Mouse (Mus musculus): Measurements from ENCODE around the gene Fkbp3.

The Fkbp3 gene

DNA sequence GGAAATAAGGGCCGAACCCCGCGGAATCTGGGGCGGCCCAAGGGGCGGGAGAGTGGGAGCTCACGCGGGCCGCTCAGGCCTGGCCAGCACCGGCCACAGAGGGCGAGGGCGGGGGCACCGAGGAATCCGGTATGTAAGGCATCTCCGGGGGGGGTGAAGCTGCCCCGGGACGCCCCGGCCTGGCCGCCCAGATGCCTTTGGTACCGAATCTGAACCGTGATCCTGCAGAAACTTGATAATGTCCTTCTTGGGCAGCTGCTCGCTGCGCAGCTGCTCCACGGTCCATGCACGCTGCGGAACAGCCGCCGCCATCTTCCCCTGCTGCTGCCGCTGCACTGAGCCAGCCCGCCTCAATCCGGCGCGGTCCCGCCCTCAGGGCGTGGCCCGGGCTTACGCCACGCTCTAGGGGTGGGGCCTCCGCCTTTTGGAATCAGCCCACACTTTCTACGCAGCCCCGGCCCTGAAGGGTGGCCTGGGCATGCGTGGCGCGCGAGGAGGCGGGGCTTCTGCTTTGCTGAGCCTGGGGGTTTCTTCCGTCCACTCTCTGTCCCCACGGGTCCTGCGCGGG, at the start of gene Fkbp3:
TSS of gene Fkbp3 (minus strand) at position 397 of the 568 bp plus-strand sequence.
- WGBS: under 1% methylated on average over 49 of the region's 49 CpGs

DNA sequence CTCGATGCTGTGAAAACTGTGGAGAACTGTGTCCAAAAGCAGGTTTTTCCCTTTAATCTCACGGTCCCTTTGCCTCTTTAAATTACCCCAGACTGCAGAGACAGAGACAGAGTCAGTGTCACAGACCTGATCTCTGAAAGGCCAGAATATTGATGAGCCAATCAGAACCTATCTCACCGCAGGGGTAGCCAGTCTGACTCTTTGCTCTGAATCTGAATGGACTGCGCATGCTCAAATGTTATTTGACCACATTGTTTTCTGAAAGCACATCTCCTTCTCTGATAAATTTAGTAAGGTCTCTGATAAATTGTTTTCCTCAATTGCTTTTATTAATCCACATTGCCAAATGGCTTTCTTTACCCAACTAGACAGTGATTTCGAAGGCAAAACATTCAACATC, 45.6 kb upstream of the Fkbp3 start:
- 90% methylated on average over 5 of the region's 5 CpGs for WGBS

DNA sequence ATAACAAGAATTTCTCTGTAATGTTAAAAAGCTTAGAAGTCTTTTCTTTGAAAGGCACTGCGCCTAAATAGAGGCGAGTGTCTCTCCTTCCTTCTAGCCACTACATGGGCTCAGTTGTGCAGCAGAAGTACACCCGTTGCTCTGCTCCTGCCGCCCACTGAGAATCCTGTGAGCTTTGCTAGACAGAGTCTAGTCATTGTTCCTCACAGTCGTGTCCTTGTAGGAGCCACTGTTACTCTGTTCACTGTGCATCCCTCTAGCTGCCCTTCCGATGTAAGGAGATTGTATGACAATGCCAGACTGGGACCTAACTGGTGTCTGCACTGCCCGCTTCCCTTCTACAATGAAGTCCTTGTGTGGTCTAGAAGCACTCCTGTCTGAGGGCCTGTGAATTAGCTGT, 45.2 kb upstream of the Fkbp3 start:
- 64% methylated on average over 7 of the region's 7 CpGs for WGBS

DNA sequence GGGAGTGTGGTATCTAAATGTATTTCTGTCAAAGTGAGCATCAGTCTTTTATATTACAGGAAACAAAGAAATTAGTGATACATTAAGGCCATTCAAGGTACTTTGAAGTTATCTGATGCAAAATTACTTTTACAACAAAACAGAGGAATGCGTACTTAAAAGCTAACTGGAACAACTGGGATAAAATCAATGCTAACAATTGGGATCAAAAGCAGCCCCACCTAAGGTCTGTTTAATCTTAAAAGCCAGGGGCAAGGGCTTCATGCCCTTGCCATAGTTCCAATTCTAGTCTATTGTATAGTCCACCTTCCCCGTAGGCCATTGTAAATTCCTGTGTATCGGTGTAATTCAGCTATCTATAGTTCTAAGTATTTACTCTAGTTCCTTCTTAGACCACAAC, 41.2 kb upstream of the Fkbp3 start:
- 90% methylated on average over 3 of the region's 3 CpGs for WGBS

DNA sequence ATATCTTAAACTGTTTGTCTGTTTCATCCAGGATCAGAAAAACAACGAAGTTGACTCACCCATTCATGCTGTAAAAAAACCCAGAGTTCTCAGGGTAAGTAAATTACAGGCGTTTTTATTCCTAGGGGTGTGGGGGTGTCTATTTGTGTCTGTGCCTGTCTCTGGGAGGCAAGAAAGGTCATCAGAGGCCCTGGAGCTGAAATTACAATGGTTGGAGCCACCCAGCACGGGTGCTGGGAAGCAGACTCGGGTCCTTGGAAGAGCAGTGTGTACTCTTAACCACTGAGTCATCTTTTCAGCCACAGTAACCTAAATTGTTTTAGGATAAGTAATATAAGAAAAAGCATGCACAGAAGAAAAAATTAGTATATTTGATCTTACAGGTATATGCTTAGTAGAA, 40.1 kb upstream of the Fkbp3 start:
- 74% methylated on average over 4 of the region's 4 CpGs for WGBS

DNA sequence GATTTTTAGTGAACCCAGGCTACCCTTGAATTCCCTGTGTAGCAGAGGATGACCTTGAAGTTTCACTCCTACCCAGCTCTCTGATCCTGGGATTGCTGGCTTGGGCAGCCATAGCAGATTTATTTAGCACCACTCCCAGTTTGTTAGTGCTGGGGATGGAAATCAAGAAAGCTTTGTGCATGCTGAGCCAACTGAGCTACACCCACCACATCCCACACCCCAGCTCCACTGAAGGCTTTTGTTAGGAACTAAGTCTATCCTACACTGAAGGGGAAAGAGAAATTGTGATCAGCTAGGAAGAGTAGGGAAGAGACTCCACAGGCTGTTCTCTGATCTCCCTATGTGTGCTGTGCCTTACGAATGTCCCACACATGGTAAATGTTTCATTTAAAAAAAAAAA, 39.0 kb upstream of the Fkbp3 start:
- WGBS: 59% methylated on average over 1 of the region's 1 CpGs

DNA sequence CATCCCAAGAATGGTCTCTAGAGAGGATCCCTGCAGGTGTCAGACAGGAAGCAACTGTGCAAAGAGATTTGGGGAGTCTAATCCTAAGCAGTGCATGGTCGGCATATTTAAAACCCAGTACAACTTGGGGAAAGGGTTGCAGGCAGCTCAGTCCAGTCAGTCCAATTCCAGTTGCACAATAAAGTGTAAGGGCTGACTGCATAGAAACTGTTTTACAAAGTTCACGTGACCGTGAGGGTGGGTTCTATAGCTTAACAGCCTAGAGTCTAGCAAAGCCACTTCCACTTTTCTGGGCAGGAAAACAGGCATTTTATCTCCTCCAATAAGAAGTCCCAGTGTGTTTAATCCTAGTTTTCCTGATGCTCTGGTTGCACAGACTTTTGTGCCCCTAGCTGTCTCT, 37.7 kb upstream of the Fkbp3 start:
- WGBS: 91% methylated on average over 3 of the region's 3 CpGs

DNA sequence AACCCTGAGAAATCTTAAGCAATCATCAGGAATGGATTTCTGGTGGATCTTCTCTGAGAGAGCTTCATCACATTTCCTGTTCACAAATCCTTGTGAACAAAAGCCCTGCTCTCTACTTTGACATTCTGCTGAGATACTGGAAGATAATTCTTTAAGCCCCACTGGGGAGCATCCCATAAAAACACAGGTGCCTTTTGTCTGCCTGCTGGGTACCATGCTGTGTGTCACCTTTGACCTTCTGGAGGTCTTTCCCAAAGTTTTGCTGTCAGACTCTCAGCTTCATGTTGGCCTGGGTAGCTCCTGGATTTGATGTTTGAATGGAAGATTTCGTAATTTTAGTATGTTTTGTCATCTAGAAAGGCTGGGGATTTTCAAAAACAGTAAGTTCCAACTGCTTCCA, 34.9 kb upstream of the Fkbp3 start:
- WGBS: 90% methylated on average over 1 of the region's 1 CpGs

DNA sequence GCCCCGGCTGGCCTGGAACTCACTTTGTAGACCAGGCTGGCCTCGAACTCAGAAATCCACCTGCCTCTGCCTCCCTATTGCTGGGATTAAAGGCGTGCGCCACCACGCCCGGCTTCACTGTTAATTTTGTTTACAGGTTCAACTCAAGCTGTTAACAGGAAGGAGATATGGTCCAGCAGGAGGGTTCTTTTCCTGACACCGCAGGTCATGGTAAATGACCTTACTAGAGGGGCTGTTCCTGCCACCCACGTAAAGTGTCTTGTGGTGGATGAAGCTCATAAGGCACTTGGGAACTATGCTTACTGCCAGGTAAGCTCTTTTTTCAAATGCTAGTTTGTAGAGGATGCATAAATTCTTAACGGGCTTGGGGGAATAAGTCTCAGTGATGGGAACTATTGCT, 3.1 kb upstream of the Fkbp3 start:
- 85% methylated on average over 9 of the region's 9 CpGs for WGBS

DNA sequence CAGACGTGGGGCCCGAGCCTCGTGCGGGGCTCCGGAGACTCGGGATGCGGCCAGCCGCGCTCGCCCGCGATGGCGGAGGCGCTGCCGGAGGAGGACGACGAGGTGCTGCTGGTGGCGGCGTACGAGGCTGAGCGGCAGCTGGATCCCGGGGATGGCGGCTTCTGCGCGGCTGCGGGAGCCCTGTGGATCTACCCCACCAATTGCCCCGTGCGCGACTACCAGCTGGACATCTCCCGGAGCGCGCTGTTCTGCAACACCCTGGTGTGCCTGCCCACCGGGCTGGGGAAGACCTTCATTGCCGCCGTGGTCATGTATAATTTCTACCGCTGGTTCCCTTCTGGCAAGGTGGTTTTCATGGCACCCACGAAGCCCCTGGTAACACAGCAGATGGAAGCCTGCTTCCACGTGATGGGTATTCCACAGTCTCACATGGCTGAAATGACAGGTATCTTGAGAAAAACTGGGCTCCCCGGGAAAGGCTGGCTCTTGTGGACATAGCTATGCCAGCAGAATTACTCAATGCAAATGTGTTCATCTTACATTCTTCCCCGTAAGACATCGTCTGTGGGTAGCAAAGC, 2.0 kb upstream of the Fkbp3 start:
- under 1% methylated on average over 41 of the region's 41 CpGs for WGBS

DNA sequence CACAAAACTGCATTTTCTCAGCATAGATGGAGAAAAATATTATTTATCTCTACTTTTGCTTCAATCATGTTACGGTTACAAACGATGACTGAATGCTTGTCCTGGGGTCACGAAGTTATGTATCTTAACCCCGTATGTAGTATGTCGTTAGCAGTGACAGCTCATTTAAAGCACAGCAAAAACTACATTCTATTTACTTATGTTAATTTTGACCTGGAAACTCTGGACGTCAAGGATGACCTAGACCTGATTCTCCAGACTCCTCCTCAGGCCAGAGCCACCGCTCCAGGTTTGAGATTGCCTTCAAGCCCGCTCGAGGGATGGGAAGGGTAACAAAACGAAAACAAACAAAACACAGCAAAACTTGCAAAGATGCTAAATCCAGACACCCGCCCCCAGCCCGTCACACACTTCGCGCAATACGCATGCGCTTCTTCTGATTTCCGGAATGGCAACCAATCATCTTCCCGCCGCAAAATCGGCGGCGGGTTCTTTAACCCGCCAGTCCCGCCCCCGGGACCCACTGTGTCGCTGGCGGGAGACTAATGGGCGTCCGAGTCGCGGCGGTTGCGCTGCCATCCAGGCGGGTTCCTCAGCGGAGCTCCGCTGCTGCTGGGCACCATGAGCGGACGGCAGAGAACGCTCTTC, 1.4 kb upstream of the Fkbp3 start, which contains the start of gene Fancm:
TSS of gene Fancm (plus strand) at position 519 of the 648 bp plus-strand sequence.
- WGBS: 1% methylated on average over 39 of the region's 39 CpGs

DNA sequence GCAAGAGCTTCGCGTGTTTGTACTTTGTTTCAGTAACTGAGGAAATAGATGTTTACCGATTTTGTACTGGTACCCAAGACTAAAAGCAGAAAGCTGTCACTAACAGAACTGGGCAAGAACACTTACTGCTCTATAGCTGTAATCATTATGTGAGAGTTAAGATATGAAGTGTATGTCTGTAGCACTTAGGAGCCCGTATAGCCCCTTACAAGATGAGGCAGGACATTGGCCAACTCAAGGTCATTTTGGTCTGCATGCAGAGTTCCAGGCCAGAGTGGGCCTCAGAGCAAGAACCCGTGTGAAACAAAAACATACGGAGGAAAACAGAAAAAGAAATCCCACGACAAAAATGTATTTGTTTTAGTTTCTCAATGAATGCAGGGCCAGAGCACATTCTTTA, 844 bp upstream of the Fkbp3 start:
- 13% methylated on average over 7 of the region's 7 CpGs for WGBS

DNA sequence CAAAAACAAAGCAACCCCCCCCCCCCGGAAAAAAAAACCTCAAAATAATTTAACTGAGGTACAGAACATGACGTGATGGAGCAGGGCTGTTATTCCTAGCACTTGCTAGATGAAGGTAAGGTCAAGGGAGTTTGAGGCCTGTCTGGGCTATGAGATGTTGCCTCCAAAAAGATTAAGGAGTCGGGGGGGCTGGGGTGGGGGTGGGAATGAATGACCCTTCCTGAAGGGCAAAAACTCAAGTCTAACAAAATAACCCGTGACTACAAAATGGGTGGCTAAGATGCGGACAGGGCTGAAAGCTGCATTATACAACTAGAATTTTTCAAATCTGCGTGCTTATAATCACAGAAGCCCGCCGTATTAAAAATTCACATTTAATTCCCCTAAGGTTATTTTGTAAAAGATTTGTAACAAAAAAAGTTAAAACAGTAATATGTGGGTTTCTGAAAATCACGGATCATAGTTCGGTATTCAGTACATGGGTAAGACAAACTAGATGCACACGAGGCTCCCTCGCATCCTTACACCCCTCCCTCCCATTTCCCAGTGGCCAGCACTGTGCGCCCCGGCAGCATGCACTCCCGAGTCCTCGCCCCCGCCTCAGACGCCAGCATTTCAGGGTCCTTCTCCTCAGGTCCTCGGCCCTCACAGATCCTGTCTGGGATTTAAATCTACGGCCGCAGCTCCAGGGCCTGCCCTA, 746 bp downstream of the Fkbp3 start:
- 2% methylated on average over 21 of the region's 21 CpGs for WGBS

DNA sequence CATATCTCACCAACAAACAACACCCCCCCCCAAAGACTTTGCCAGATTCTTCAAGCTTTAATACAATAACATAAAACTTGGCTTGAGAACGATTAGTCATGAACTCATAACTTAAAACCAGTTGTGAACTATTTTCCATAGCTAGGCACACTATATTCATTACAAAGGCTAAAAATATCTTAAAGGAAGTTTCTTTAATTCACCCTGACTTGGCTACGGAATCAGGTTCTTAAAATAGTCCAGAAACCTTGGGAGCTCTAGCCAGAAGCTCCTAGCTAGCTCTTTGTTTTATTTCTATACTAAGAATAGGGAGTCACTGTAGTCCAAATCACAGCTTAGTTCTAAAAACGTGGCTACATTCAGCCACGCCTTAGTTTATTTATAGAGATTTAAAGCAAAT, 5.4 kb downstream of the Fkbp3 start:
- 28% methylated on average over 4 of the region's 4 CpGs for WGBS

DNA sequence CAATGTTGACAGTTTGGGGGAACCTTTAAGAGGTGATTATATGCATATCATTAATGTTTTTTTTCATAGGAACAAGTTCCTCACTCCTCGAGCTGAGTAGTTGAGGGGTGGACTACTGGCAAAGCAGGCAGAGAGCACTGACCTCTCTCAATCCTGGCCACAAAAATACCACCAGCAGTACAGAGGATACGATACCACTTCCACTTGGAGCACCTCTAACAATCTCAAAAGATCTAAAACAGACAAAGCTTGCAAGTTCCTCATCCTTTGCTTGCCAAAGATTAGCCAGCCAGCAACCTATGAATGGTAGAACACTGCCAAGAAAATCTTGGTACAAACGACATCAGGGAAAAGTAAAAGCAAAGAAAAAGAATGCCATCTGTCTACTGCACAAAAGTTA, 7.6 kb downstream of the Fkbp3 start:
- 8% methylated on average over 3 of the region's 3 CpGs for WGBS

DNA sequence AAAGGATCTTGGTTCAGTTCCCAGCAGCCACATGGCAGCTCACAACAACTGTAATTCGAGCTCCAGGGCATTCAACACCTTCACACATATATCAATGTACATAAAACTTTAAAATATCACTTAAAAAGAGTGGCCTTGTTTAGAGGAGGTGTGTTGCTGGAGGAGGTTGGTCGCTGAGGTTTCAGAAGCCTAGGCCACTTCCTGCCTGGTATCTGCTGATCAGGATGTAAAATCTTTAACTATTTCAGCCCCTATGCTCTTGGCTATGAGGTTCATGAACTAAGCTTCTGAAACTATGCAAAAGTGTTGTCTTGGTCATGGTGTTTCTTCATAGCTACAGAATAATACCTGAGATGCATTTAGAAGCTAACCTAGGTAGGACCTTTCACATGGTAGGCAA, 8.6 kb downstream of the Fkbp3 start:
- WGBS: 55% methylated on average over 2 of the region's 2 CpGs

DNA sequence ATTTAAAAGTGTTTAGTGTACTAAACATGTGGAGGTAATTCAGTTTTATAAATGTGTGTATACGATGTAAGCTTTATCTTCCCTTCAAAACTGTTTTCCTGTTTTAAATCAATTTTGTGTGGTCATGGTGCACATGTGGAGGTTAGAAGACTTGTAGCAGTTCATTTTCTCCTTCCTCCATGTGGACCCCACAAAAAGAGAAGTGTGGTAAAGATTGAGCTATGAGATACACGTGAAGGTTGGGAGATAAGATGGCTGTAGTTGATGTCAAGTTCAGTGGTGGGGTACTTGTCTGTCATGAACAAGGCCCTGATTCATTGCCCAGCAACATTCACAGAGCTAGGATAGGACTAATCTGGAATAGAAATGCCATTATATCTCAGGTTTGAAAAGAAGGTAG, 15.6 kb downstream of the Fkbp3 start:
- 79% methylated on average over 2 of the region's 2 CpGs for WGBS

DNA sequence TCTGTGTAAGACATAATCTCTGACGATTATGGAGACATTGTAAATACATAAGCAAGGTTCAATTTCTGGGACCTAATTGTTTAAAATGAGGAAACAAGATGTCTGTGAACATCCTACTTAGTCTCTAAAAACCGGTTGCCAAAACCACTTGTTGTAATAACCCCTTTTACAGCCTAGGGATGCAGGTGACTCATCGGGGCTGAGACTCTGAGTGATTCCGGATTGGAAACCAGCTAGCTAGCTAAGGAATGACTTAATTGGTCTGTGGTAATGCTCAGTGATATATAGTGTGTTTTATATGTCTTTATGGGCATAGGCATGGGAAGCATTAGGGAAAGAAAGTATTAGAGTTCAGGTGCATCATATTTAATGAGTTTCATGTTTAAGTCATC, 36.3 kb downstream of the Fkbp3 start:
- WGBS: 3% methylated on average over 4 of the region's 4 CpGs

DNA sequence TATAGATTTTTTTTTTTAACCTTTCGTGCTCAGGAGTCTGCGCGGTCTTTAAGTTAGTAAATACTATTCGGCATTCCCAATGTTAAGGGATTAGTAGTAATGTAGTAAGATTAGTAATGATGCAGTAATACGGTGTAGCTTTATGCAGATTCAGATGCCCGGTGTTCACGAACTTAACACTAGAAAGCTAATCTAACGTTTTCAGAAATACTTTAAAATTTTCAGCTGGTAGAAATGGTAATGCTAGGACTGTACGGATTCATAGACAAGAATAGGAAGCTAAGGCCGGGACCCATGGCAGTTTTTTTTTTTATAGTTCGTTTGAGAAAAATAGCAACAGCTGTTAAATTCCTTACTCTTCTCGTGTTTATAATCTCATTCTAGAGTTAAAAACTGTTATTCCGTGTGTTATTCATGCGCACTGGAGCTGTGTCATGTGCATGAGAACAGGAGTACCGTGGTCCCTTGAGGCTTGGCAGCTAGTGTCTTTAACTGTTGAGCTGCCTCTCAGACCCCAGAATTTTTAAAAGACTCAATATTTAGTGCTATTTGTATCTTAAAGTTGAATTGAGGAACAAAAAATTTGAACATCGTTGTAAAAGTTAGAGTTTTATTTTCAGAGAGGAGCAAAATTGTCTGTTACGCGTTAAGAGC, 36.8 kb downstream of the Fkbp3 start:
- WGBS: 5% methylated on average over 18 of the region's 18 CpGs

DNA sequence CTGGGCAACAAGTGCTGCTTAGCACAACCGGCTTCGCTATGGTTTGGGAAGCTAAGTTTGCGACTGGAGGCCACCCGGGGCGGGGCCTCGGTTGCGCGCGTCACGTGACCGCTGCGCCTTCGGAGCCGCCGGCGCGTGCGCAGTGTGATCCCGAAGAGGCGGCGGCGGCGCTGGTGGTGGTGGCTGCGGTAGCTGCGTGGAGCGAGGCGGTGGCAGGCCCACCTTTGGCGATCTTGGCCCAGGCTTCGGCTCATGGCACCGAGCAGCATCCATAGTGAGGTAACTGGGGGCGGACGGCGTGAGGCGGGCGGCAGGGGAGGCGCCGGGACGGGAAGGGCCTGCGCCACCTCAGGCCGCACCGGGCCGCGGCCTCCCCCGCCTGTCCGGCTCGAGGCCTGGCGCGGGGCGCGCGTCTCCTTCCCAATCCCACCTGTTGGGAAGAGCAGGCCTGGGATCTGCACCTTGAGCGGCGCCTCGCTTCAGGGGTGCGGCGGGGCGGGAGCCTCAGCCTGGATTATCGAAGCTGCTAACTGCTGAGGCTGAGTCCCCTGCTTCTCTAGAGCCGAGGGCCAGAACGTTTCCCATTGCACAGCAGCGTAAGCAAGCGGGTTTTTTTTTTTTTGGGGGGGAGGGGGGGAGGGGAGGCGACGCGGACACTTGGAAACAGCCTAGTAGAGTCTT, 37.5 kb downstream of the Fkbp3 start, which contains the start of gene Prpf39:
TSS of gene Prpf39 (plus strand) at position 144 of the 681 bp plus-strand sequence.
- under 1% methylated on average over 65 of the region's 65 CpGs for WGBS

DNA sequence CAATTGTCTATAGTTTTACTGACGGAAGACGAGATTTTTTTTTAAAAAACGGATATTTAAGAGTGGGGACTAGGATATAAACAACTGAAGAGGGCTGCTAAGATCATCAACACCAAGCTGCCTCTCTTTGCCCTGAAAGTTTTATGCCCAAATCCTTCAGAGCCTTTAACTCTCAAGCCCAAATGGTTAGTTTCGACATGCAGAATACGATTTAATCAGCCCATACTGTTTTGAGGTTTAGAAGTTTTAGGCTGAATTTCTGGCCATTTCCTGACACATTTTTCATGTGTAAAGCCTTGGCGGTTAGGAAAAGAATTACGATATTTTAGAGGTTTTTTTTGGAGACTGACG, 38.0 kb downstream of the Fkbp3 start:
- WGBS: 39% methylated on average over 8 of the region's 8 CpGs

DNA sequence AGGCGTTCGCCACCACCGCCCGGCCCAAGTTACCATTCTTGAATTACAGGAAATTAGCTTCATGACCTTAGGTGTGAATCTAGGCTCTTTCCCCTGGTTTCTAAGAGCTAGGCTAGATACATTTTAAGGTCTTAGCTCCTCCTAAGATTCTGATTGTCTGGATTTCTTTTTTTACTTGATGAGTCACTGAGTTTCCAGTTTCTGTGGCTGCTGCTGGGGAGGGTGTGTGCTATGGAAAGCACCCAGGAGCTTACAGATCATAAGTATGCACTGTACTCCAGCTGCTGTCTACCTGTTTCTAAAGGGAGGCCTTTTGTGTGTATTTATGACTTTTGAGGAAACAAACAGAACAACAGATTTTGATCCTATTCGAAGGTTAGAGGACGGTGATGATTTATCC, 51.0 kb downstream of the Fkbp3 start:
- 93% methylated on average over 6 of the region's 6 CpGs for WGBS
